Mouse (Mus musculus) megakaryocyte, embryonic 14.5 days (primary cell): ENCODE data around the gene Adgrf2. TPM values are rescaled to one million over a fixed set of nuclear protein-coding genes. Genes with fewer than 3 reads are reported as not detected.

ENCODE experiments used
- H3K27me3 ChIP-seq: replicated peaks from 2 replicates; pipeline ENCODE3; 2012; ENCODE audit warnings: inconsistent platforms
- H3K36me3 ChIP-seq: replicated peaks from 2 replicates; pipeline ENCODE3; 2012; ENCODE audit warnings: low read length, inconsistent platforms, mixed read lengths
- H3K4me1 ChIP-seq: 2 replicates; pipeline ENCODE4 v1.6.1; 2012; ENCODE audit warnings: inconsistent platforms
- H3K4me3 ChIP-seq: replicated peaks from 2 replicates; pipeline ENCODE3; 2012; ENCODE audit warnings: moderate library complexity, mild to moderate bottlenecking, inconsistent platforms
- H3K9me3 ChIP-seq: 2 replicates; pipeline ENCODE4 v1.6.1; 2012; ENCODE audit warnings: inconsistent platforms
- FLI1 ChIP-seq: IDR thresholded peaks from 2 replicates; pipeline ENCODE4 v1.6.1; 2012; ENCODE audit warnings: low read length, inconsistent platforms, mixed read lengths
- GATA1 ChIP-seq: IDR thresholded peaks from 3 replicates; pipeline ENCODE4 v1.6.1; 2012; ENCODE audit warnings: mixed read lengths, low read length, inconsistent platforms, borderline replicate concordance
- polyA plus RNA-seq: library from polyadenylated mRNA; stranded (reverse); fragments of >175 nt; gene quantifications from 2 replicates; pipeline ENCODE4 v1.2.3, GENCODE M21; 2012; ENCODE audit warnings: low replicate concordance; ENCODE audit not compliant: insufficient read depth

The Adgrf2 gene
- polyA plus RNA-seq, 1 experiment, result not detected

DNA sequence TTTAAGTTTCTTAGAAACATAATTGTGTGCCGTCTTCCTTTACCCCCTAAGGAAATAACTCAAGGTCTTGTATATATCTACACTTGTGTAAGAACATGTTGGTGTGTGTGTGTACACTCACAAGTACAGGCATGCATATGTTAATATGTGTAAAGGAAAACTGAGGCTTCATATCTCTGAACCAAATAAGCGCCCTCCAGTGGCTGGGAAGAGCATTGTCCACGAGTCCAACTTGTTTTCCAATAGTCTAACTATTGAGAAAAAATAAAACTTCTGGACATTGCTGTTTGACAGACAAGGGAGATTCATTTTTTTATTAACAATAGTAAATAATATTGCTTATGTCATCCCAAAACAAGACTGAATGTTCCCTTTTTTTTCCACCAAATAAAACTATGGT, 24.8 kb downstream of the Adgrf2 start:
- no peak for TF ChIP-seq GATA1
- TF ChIP-seq FLI1, result no peak
- H3K4me3 ChIP-seq, result no peak overlapping the region
- H3K4me1 ChIP-seq, result no peaks in the 10 kb centered on the region
- H3K27me3 ChIP-seq, result no peaks in the 10 kb centered on the region
- peaks cover 15% of the 10 kb centered on the region for H3K9me3 ChIP-seq
- H3K36me3 ChIP-seq, result no peaks in the 10 kb centered on the region

DNA sequence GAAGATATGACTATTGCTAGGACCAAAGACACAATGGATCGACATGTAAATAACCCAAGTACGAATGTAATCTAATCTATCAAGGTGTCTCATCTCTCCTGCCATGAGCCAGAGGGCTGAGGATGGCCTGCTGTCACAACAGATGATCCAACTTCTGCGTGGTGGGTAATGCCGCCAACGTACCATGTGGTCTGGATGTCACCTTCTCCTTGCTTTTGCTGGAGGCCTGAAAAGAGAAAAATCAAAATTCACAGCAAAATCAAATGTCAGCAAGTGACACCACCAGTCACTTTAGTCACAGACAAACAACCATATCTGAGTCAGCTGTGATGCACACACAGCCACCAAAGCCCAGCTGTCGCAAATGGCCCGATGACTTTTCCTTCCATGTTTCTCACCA, 27.0 kb downstream of the Adgrf2 start:
- TF ChIP-seq GATA1 (no peak), FLI1 (no peak)
- Histone ChIP-seq H3K36me3 (no peaks in the 10 kb centered on the region), H3K27me3 (no peaks in the 10 kb centered on the region), H3K4me1 (no peaks in the 10 kb centered on the region), H3K9me3 (peaks cover 22% of the 10 kb centered on the region), H3K4me3 (no peak overlapping the region)

DNA sequence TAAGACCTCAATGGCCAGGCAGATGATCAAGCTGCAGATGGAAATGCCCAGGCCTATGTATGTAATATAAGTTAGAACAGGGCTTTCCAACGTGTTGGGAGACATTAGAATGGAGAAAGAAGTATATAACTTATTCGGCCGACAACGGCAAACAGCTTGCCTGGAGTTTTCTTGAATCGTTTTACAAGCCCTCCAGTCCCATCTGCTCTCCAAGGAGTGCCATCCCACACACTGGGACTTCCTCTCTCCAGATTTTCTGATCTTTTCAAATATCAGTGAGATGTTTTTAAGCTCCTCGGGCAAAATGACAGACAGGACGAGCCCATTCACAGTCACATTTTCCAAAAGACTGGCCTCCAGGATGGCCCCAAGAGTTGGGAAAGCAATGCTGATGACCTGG, 31.3 kb downstream of the Adgrf2 start:
- Histone ChIP-seq H3K4me3 (no peak overlapping the region), H3K27me3 (no peaks in the 10 kb centered on the region), H3K9me3 (peaks cover 27% of the 10 kb centered on the region), H3K4me1 (no peaks in the 10 kb centered on the region), H3K36me3 (no peaks in the 10 kb centered on the region)
- no peak for TF ChIP-seq GATA1
- TF ChIP-seq FLI1, result no peak

DNA sequence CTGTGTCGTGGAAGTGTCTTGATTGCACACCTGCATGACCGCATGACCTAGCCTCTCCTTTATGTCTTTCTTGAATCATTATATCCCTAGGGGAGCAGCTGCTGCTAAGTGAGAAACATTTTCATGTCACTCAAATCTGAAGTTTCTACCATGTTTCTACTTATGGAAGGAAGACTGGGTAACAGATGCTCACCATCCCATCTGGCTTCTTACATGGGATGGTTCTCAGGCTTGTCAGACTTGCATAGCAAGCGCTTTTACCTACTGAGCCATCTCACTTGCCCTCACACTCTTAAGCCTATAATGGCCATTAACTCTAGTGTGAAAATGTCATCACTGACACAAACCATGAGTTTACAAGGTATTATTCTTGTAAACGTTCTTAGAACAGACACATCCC, 36.4 kb downstream of the Adgrf2 start:
- Histone ChIP-seq H3K27me3 (no peaks in the 10 kb centered on the region), H3K4me1 (no peaks in the 10 kb centered on the region), H3K9me3 (peaks cover 13% of the 10 kb centered on the region), H3K4me3 (no peak overlapping the region), H3K36me3 (no peaks in the 10 kb centered on the region)
- no peak for TF ChIP-seq GATA1
- TF ChIP-seq FLI1, result no peak

DNA sequence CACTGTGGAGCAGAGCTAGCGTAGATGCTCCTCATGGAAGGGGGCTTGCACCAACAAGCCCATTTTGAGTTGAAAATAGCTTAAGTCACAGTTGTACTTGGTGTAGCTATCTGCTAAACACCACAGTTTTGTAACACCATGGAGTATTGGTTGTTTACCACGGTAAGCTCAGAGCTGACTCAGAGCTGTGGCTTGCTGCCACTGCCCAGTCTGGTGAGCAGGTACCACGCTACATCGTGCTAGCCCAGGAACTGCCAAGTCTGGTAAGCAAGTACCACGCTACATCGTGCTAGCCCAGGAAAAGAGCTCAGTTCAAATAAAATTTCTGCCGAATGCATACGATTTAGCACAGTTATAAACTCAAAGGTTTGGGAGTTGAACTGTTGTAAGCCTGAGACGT, 39.8 kb downstream of the Adgrf2 start:
- Histone ChIP-seq H3K36me3 (no peaks in the 10 kb centered on the region), H3K4me1 (no peaks in the 10 kb centered on the region), H3K27me3 (no peaks in the 10 kb centered on the region), H3K4me3 (no peak overlapping the region), H3K9me3 (peaks cover under 1% of the 10 kb centered on the region)
- TF ChIP-seq GATA1, result no peak
- no peak for TF ChIP-seq FLI1

DNA sequence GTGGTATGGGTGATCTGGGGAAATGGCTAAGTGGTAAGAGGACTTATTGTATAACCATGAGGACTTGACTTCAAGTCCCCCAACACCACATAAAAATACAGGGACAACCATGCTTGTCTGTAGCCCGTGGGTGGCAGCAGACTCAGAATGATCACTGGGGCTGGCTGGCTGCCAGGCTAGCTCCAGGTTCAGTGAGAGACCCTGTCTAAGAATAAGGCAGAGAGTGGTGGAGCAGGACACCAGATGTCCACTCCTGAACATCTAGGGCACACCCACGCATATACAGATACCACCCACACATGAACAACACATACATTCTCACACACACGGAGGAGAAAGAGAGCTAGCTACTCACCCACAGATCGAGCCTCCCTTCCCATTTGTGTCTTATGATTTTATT, 47.2 kb downstream of the Adgrf2 start:
- no peaks in the 10 kb centered on the region for H3K36me3 ChIP-seq
- H3K4me3 ChIP-seq, result no peak overlapping the region
- no peak for TF ChIP-seq GATA1
- H3K4me1 ChIP-seq, result no peaks in the 10 kb centered on the region
- H3K9me3 ChIP-seq, result peaks cover 19% of the 10 kb centered on the region
- H3K27me3 ChIP-seq, result no peaks in the 10 kb centered on the region

DNA sequence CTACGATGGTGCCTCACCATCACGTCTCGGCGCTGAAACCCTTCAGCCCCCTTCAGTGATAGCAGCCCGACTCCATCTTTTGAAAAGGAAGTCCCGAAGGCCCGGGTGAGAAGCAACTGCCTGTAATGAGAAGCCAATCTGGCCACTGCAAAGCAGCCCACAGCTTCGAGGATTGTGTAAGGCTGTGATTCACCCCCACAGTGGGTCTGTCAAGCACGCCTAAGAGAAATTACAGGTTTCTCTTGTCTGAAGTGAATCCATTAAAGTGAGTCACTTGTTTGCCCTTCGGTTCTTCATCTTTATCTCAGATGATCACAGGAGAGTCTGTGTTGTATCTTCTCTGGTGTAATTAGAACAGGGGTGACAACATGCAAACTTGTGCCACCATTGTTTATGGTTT, 49.8 kb downstream of the Adgrf2 start, which contains the start of gene Adgrf4:
TSS of gene Adgrf4 (minus strand) at position 149 of the 400 bp plus-strand sequence.
- H3K27me3 ChIP-seq, result no peaks in the 10 kb centered on the region
- no peak for TF ChIP-seq FLI1
- TF ChIP-seq GATA1, result no peak
- no peaks in the 10 kb centered on the region for H3K4me1 ChIP-seq

DNA sequence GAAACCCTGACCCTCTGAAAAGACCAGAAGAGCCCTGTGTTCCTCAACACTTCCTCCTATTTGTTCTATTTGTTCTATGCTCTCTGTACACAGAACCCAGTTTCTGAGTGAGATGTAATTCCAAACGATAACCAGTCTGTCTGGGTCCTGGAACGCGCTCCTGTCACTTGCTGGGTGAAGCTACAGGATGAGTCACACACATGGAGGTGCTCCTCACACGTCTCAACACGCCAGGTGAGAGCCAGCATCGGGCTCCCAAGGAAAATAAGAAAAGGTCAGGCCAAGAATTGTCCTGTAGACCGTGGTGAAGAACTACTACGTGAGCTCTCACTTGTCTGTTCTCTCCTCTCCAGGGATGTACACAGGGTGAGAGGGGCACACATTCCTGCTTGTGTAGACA, 51.4 kb downstream of the Adgrf2 start:
- TF ChIP-seq FLI1 (no peak), GATA1 (no peak)
- Histone ChIP-seq H3K4me3 (no peak overlapping the region), H3K4me1 (no peaks in the 10 kb centered on the region), H3K36me3 (no peaks in the 10 kb centered on the region), H3K9me3 (peaks cover 7% of the 10 kb centered on the region; the same call in 1 of the 2 replicates), H3K27me3 (no peaks in the 10 kb centered on the region)

More for the DNA sequence above, 49.8 kb downstream of the Adgrf2 start, which contains the start of gene Adgrf4:
- no peaks in the 10 kb centered on the region for H3K36me3 ChIP-seq
- H3K9me3 ChIP-seq, result peaks cover 19% of the 10 kb centered on the region
- H3K4me3 ChIP-seq, result no peak within 1 kb of the TSS

Other genes with a start within 250 kb of the Adgrf2 start
- not detected in 2 replicates for gene Opn5, start 130.8 kb downstream of the Adgrf2 start, polyA plus RNA-seq
- gene Adgrf4, start 49.9 kb downstream of the Adgrf2 start, polyA plus RNA-seq, result not detected in 2 replicates
- gene Cd2ap, start 134.5 kb upstream of the Adgrf2 start, polyA plus RNA-seq, result 1.0 TPM in 1 of 2 replicates, not detected in the other